Mouse (Mus musculus) bone marrow macrophage, adult 2 months (primary cell): ENCODE measurements around the gene Ccdc47.

ENCODE experiments used
- CTCF ChIP-seq: IDR thresholded peaks from 2 replicates; pipeline ENCODE4 v1.5.1; 2012; ENCODE audit warnings: low read depth, mild to moderate bottlenecking, low read length, moderate library complexity
- POLR2A ChIP-seq: IDR thresholded peaks from 2 replicates; pipeline ENCODE4 v1.6.1; 2012; ENCODE audit warnings: mild to moderate bottlenecking, low read depth, low read length, borderline replicate concordance

- TF ChIP-seq POLR2A (no peak), CTCF (no peak)
Measured at GRCm38 (mm10) chr11:106156257-106156656, 59.9 kb downstream of the Ccdc47 start.
